Mouse (Mus musculus) olfactory bulb, adult 2 months (tissue): Measurements from ENCODE around the gene Ears2. TPM values are rescaled to one million over a fixed set of nuclear protein-coding genes. Genes with fewer than 3 reads are reported as not detected.
A peak's percentile ranks its signal among the peaks of the same experiment; 100 is the strongest.

ENCODE experiments used
- H3K27ac ChIP-seq: fragments of 200-500 bp; 2 replicates; pipeline ENCODE4 v1.5.1; 2012; ENCODE audit warnings: low read depth, low read length; ENCODE audit not compliant: insufficient read depth
- H3K4me1 ChIP-seq: fragments of 200-500 bp; 2 replicates; pipeline ENCODE4 v1.6.1; 2012; ENCODE audit warnings: low read length; ENCODE audit not compliant: control insufficient read depth, insufficient read depth
- H3K4me3 ChIP-seq: fragments of 200-500 bp; 2 replicates; pipeline ENCODE4 v1.5.1; 2012; ENCODE audit warnings: mild to moderate bottlenecking, low read depth, low read length, moderate library complexity; ENCODE audit not compliant: insufficient read depth
- CTCF ChIP-seq: fragments of 200-500 bp; IDR thresholded peaks from 2 replicates; pipeline ENCODE4 v1.5.1; 2012; ENCODE audit warnings: low read depth, mild to moderate bottlenecking, low read length, moderate library complexity; ENCODE audit not compliant: insufficient read depth
- POLR2A ChIP-seq: fragments of 200-500 bp; IDR thresholded peaks from 2 replicates; pipeline ENCODE4 v1.6.1; 2012; ENCODE audit warnings: mild to moderate bottlenecking, low read depth, low read length, moderate library complexity; ENCODE audit not compliant: insufficient read depth
- WGBS: fragments of 180-500 bp; shearing (Covaris S2); methylation state at CpG from one replicate; pipeline ENCODE4 v1.1.7; 2018; 5-methylcytosine and 5-hydroxymethylcytosine counted together
- polyA plus RNA-seq: library from polyadenylated mRNA; stranded (reverse); fragments of >200 nt; gene quantifications from 2 replicates; pipeline ENCODE4 v1.2.4, GENCODE M21; 2012; ENCODE audit warnings: low replicate concordance; ENCODE audit not compliant: missing spikeins, insufficient read depth, insufficient read length

Ears2 gene
- polyA plus RNA-seq, 1 experiment: not detected

DNA sequence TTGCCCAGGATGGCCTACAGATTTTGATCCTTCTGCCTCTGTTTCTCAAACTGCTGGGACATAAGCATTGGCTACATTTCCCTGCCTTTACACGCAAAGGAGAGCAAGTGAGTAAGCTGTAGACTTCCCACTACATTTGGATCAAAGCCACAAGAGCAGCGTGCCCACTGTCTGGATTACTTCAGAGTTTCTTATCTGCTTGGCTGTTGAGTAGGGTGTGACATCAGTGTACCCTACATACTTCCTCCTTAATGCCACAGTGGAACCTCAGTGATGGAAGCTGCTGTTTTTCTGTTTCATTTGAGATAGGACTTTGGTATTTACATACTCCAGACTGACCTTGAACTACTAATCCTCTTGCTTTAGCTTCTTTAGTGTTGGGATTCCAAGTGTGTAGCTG, 20.2 kb downstream of the Ears2 start:
- WGBS: 91% methylated on average over 2 of the region's 2 CpGs

DNA sequence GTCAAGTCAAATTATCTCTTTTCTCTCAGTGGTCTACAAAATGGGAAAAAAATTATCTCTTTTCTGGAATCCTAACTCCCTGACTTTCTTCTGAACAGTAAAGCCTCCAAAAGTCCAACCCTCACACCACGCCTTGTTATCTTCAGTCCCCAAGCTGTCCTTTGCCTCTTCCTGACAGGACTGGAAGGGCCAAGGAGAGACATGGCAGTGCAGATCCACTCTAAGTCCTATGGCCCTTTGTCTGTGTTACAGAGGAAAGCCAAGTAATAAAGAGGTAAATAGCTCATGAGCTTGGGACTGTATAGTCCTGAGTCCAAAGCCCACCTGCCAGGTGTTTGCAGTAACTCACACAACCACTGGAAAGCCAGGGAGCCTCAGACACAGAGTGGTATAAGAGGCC, 21.4 kb downstream of the Ears2 start:
- no peak overlapping the region for H3K27ac ChIP-seq
- 95% methylated on average over 1 of the region's 1 CpGs for WGBS
- TF ChIP-seq POLR2A: no peak
- no peak for TF ChIP-seq CTCF
- H3K4me3 ChIP-seq: no peak overlapping the region
- H3K4me1 ChIP-seq: 0 out of 2 replicates have a peak, but pooled peaks cover 3% of the 10 kb centered on the region

More for the DNA sequence above, 20.2 kb downstream of the Ears2 start:
- Histone ChIP-seq H3K27ac (no peak overlapping the region), H3K4me3 (no peak overlapping the region), H3K4me1 (0 out of 2 replicates have a peak, but pooled peaks cover 3% of the 10 kb centered on the region)
- TF ChIP-seq CTCF: no peak
- TF ChIP-seq POLR2A: no peak

DNA sequence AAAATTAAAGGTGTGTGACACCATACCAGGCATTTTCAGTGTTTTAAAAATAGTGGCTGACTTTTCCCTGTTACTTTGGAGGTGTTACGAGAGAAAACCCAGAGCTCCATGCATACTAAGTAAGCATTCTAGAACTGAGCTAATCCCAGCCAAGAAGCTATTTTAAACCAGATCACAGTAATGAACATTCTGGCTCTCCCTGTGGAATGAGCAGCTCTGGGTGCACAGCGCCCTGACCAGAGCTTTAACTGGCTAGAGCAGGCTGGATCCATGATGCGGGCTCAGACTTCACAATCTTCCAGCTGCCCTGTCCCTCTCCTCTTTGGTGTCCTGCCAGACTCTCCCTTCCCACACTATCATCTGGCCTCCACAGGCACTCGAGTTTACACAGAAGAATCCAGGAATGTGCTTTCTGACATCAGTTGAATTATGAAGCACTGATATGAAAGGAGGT, 21.9 kb downstream of the Ears2 start:
- TF ChIP-seq POLR2A (no peak), CTCF (no peak)
- no peak overlapping the region for H3K27ac ChIP-seq
- H3K4me3 ChIP-seq: no peak overlapping the region
- WGBS: 58% methylated on average over 4 of the region's 4 CpGs
- H3K4me1 ChIP-seq: 0 out of 2 replicates have a peak, but pooled peaks cover 3% of the 10 kb centered on the region

DNA sequence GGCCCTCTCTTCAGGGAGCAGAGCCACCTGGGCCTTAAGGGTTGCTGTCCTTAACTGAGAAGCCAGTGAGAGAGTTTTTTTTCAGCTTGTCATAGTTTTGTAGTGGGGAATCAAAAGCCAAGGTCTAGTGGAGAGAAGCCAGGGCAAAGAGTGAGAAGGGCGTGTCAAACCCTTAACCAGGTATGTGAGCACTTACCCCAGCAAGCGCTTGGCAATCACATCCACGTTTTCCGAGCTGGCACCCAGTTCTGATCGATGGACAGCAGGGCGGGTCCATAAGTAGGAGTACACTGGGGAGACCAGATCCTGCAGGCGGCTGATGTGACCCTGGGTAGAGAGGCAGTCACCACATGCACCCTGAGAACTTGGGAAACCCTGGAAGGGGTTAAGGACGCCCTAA, 23.0 kb downstream of the Ears2 start:
- 93% methylated on average over 8 of the region's 8 CpGs for WGBS
- no peak for TF ChIP-seq CTCF
- TF ChIP-seq POLR2A: no peak
- H3K4me1 ChIP-seq: 0 out of 2 replicates have a peak, but pooled peaks cover 3% of the 10 kb centered on the region
- H3K4me3 ChIP-seq: no peak overlapping the region
- H3K27ac ChIP-seq: no peak overlapping the region

DNA sequence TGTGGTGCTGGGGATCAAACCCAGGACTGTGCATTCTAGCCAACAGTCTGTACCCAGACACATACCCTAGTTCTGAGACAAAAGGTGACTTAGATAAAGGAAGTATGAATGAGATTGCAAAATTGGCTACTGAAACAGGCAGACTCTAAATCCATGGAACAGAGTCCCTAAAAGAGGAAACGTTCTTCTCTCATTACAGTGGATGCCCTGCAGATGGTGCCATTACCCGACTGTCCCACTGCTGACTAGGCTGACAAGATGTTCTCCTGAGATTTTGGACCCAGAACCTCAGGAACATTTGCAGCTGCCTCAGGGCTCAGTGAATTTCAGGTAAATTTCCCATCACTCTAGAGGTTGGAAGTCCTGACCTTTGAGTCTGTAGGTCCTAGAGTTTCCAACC, 32.7 kb downstream of the Ears2 start:
- WGBS: 29% methylated on average over 2 of the region's 2 CpGs
- no peaks in the 10 kb centered on the region for H3K4me1 ChIP-seq

DNA sequence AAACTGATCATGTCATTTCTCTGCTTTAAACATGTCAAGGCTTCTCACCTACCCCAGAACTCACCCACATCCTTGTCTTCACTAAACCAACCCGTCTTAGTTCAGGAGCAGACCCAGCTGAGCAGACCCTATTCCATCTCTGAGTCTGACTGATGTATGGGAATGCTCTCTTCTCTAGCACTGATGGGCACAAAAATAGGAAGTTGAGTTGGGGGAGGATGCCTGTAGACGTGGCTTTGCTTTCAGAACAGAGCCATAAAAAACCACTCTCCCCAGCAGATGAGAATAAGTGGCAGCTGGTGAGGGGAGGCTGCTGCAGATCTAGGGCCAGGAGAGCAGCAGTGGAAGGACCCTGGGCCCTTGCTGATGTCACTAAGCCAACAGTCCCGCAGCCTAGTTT, 33.7 kb downstream of the Ears2 start:
- H3K4me1 ChIP-seq: no peaks in the 10 kb centered on the region
- no peak overlapping the region for H3K27ac ChIP-seq
- TF ChIP-seq POLR2A: no peak
- TF ChIP-seq CTCF: no peak
- H3K4me3 ChIP-seq: no peak overlapping the region
- 68% methylated on average over 3 of the region's 3 CpGs for WGBS

More for the DNA sequence above, 32.7 kb downstream of the Ears2 start:
- no peak overlapping the region for H3K4me3 ChIP-seq
- no peak for TF ChIP-seq CTCF
- no peak for TF ChIP-seq POLR2A
- no peak overlapping the region for H3K27ac ChIP-seq

DNA sequence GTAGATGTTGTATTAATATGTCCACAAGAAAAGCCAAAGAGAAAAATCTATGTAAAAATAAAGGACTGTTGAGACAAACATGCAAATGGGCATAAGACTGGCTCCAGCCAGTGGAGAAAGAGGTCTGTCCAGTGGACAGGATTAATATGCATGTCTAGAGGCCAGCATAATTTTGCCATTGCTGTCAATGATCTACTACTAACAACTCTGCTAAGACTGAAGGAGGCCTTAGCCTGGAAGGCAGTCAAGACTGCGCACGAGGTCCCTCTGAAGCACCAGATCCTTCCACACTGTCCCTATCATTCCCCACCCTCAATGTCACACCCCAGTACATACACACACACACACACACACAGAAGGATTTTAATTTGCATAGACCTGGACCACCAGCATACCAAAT, 44.9 kb downstream of the Ears2 start:
- Histone ChIP-seq H3K4me3 (no peak overlapping the region), H3K4me1 (peaks cover 12% of the 10 kb centered on the region; the same call in 1 of the 2 replicates)
- 100% methylated on average over 2 of the region's 2 CpGs for WGBS

DNA sequence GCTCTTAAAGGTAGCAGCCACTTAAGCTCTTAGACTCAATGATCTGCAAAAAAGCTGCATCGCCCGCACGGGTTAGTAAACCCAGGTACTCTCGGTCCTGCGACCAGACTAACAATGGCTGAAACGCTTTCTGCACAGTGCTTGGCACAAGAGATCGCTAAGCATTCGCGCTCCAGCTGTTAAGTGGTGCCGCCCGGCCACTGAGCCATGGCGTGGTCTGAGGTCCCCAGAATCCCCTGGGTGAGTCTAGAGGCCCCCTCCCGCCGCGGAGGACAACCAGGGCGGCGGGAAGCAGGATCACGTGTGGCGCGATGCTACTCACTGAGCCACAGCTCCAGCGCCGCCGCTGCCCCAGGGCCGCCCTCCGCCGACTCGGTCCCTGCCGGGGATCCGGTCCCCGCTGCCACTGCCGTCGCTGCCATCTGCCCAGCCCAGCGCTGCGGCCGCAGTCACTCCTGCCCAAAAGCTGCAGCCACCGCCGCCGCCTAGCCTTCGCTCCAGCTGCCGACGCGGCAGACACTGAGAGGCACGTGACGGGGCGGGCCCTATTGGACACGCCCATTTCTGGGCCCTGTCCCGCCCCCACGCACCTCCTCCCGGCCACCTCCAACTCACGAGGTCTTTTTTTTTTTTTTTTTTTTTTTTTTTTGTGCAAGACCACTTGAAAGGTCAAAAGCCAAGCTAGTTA, 46.3 kb downstream of the Ears2 start, which contains the start of gene Gga2:
Gene Gga2 (minus strand): TSS at position 556 of the 688 bp plus-strand sequence.
- 0% methylated on average over 50 of the region's 50 CpGs for WGBS
- TF ChIP-seq CTCF (no peak), POLR2A (peak; percentile 94)
- H3K4me3 ChIP-seq: peak within 1 kb of the TSS; percentile 97
- H3K27ac ChIP-seq: peak within 1 kb of the TSS; percentile 81
- H3K4me1 ChIP-seq: peaks cover 15% of the 10 kb centered on the region; the same call in 1 of the 2 replicates

More for the DNA sequence above, 44.9 kb downstream of the Ears2 start:
- no peak overlapping the region for H3K27ac ChIP-seq
- no peak for TF ChIP-seq CTCF
- TF ChIP-seq POLR2A: no peak

DNA sequence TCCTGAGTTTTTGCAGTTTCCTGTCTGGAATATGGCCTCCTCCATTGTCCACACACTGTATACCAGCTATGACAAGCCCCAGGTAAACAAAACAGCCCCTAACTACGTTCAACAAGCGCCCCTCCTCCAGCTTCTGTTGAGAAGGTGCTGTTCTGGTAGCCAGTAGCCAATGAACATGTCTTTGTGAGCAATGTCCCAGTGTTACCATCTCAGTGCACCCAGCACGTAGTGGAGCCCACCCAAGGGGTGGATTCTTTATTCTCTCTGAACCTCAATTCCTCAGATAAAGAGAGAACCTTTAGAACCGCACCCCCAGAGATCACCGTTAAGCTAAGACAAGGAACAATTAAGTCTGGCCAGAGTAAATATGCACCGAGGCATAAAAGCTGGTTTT, 46.8 kb downstream of the Ears2 start:
- H3K27ac ChIP-seq: 0 out of 2 replicates have a peak overlapping the region, but pooled peaks have one; percentile 81
- 2% methylated on average over 6 of the region's 6 CpGs for WGBS
- H3K4me1 ChIP-seq: peaks cover 19% of the 10 kb centered on the region; the same call in 1 of the 2 replicates
- H3K4me3 ChIP-seq: peak overlapping the region; percentile 97
- TF ChIP-seq CTCF (no peak), POLR2A (no peak)
